Mouse (Mus musculus) limb, embryonic 13.5 days (tissue): ENCODE results near the gene Gm9817. TPM values are rescaled to one million over a fixed set of nuclear protein-coding genes. Genes with fewer than 3 reads are reported as not detected.

Experiments
- ATAC-seq: fragments of 200-750 bp; cut with Nextera tagmentation; 2 replicates; pipeline ENCODE4 v1.8.0; 2017; ENCODE audit warnings: low read depth, moderate number of reproducible peaks, moderate TSS enrichment; ENCODE audit not compliant: low FRiP score
- H3K27ac ChIP-seq: fragments of 300-500 bp; sonication (generic); 2 replicates; pipeline ENCODE4 v1.5.1; 2015; ENCODE audit warnings: inconsistent platforms, mild to moderate bottlenecking, moderate library complexity
- H3K27me3 ChIP-seq: fragments of 300-500 bp; sonication (generic); 2 replicates; pipeline ENCODE4 v1.6.1; 2015; ENCODE audit warnings: mild to moderate bottlenecking, inconsistent platforms
- H3K36me3 ChIP-seq: fragments of 300-500 bp; sonication (generic); 2 replicates; pipeline ENCODE4 v1.6.1; 2015; ENCODE audit warnings: inconsistent platforms, mild to moderate bottlenecking, moderate library complexity
- H3K4me1 ChIP-seq: fragments of 300-500 bp; sonication (generic); 2 replicates; pipeline ENCODE4 v1.6.1; 2015; ENCODE audit warnings: inconsistent platforms
- H3K4me2 ChIP-seq: fragments of 300-500 bp; sonication (generic); replicated peaks from 2 replicates; pipeline ENCODE4 v1.6.1; 2015; ENCODE audit warnings: inconsistent platforms, mild to moderate bottlenecking, moderate library complexity
- H3K4me3 ChIP-seq: fragments of 300-500 bp; sonication (generic); 2 replicates; pipeline ENCODE4 v1.5.1; 2015; ENCODE audit warnings: moderate library complexity, mild to moderate bottlenecking, inconsistent platforms
- H3K9ac ChIP-seq: fragments of 300-500 bp; sonication (generic); 2 replicates; pipeline ENCODE4 v1.6.1; 2015; ENCODE audit warnings: mild to moderate bottlenecking, inconsistent platforms
- H3K9me3 ChIP-seq: fragments of 300-500 bp; sonication (generic); 2 replicates; pipeline ENCODE4 v1.6.1; 2016; ENCODE audit warnings: inconsistent platforms
- WGBS: fragments of 180-500 bp; shearing (Covaris S2); methylation state at CpG from one replicate; pipeline ENCODE4 v1.1.7; 2015; 5-methylcytosine and 5-hydroxymethylcytosine counted together
- polyA plus RNA-seq: library from polyadenylated mRNA; unstranded; fragments of >200 nt; fragmentation: Nextera tagmentation; extraction: Ambion mirVana; gene quantifications from 2 replicates; pipeline ENCODE4 v1.2.1, GENCODE M21; 2015

Gene Gm9817
- polyA plus RNA-seq, 1 experiment from 2014 or later: not detected

GRCm38 (mm10) chr13:45052805-45053204 is 25.7 kb upstream of the Gm9817 start:
- ATAC-seq: no peak
- Histone ChIP-seq H3K36me3 (no peaks in the 10 kb centered on the region), H3K4me2 (no peak overlapping the region), H3K27me3 (0 out of 2 replicates have a peak, but pooled peaks cover 4% of the 10 kb centered on the region), H3K9ac (no peak overlapping the region), H3K4me3 (no peak overlapping the region), H3K4me1 (peaks cover 4% of the 10 kb centered on the region; the same call in 1 of the 2 replicates), H3K9me3 (no peaks in the 10 kb centered on the region), H3K27ac (no peak overlapping the region)
- 73% methylated on average over 7 of the region's 7 CpGs for WGBS

GRCm38 (mm10) chr13:45053843-45054242 is 24.6 kb upstream of the Gm9817 start:
- no peaks in the 10 kb centered on the region for H3K9me3 ChIP-seq
- H3K27ac ChIP-seq: no peak overlapping the region
- no peak overlapping the region for H3K9ac ChIP-seq
- H3K4me3 ChIP-seq: no peak overlapping the region
- 85% methylated on average over 3 of the region's 3 CpGs for WGBS
- H3K4me2 ChIP-seq: no peak overlapping the region
- peaks cover 4% of the 10 kb centered on the region; the same call in 1 of the 2 replicates for H3K4me1 ChIP-seq
- no peak for ATAC-seq
- H3K36me3 ChIP-seq: no peaks in the 10 kb centered on the region
- H3K27me3 ChIP-seq: 0 out of 2 replicates have a peak, but pooled peaks cover 4% of the 10 kb centered on the region

DNA sequence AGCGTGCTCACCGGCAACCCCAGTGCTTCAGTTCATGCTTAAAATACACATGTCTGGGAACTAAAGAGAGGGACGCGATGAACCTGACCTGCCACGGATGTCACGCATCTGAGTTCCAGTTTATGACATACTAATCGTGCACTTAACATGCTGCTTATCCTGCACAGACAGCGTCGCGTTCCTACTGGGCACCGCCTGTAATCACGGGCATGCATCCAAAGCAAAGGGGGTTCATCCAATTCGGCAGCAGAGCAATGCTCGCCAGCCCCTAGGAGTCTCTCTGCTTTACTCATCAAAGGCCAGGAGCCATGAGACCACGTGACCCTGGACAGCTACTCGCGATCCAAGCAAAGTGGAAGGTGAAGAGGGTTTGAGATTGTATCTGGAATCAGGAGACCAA is 19.3 kb upstream of the Gm9817 start:
- Histone ChIP-seq H3K27ac (no peak overlapping the region), H3K9ac (no peak overlapping the region), H3K27me3 (0 out of 2 replicates have a peak, but pooled peaks cover 4% of the 10 kb centered on the region), H3K4me2 (no peak overlapping the region), H3K9me3 (no peaks in the 10 kb centered on the region), H3K36me3 (no peaks in the 10 kb centered on the region), H3K4me1 (peaks cover 2% of the 10 kb centered on the region; the same call in 1 of the 2 replicates), H3K4me3 (no peak overlapping the region)
- ATAC-seq: no peak
- 89% methylated on average over 17 of the region's 17 CpGs for WGBS

DNA sequence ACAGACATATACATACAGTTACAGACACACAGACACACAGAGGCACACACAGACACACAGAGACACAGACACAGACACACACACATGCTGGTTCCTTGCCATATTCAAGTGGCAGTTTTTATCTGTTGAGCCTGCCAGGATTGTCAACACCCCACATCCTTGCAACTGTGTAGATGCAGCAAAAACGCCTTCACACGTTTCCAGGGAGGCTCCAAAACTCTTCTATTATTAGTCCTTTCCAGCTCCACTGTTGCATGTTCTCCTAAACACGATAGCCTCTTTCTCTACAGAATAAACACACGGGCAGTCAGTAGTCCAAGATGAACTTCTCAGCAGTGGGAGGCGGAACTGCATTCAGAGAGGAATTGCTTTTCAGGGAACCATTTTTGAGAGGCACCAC is 15.3 kb upstream of the Gm9817 start:
- Histone ChIP-seq H3K4me2 (no peak overlapping the region), H3K4me1 (no peaks in the 10 kb centered on the region), H3K9ac (no peak overlapping the region), H3K27ac (no peak overlapping the region), H3K9me3 (no peaks in the 10 kb centered on the region), H3K4me3 (no peak overlapping the region), H3K27me3 (no peaks in the 10 kb centered on the region), H3K36me3 (no peaks in the 10 kb centered on the region)
- WGBS: 75% methylated on average over 5 of the region's 5 CpGs
- ATAC-seq: no peak

- no peak for ATAC-seq
- Histone ChIP-seq H3K9ac (no peak overlapping the region), H3K36me3 (no peaks in the 10 kb centered on the region), H3K4me2 (no peak overlapping the region), H3K27me3 (no peaks in the 10 kb centered on the region), H3K4me1 (no peaks in the 10 kb centered on the region), H3K27ac (no peak overlapping the region), H3K4me3 (no peak overlapping the region), H3K9me3 (no peaks in the 10 kb centered on the region)
- 91% methylated on average over 4 of the region's 4 CpGs for WGBS
These were observed 13.5 kb upstream of the Gm9817 start for GRCm38 (mm10) chr13:45064951-45065350.

GRCm38 (mm10) chr13:45070366-45070765 is 8.1 kb upstream of the Gm9817 start:
- Histone ChIP-seq H3K36me3 (no peaks in the 10 kb centered on the region), H3K4me3 (no peak overlapping the region), H3K27ac (no peak overlapping the region), H3K4me2 (no peak overlapping the region), H3K9ac (no peak overlapping the region), H3K9me3 (no peaks in the 10 kb centered on the region), H3K4me1 (no peaks in the 10 kb centered on the region), H3K27me3 (no peaks in the 10 kb centered on the region)
- ATAC-seq: no peak
- 87% methylated on average over 6 of the region's 6 CpGs for WGBS

GRCm38 (mm10) chr13:45075012-45075411 is 3.5 kb upstream of the Gm9817 start:
- H3K27ac ChIP-seq: no peak overlapping the region
- ATAC-seq: no peak

DNA sequence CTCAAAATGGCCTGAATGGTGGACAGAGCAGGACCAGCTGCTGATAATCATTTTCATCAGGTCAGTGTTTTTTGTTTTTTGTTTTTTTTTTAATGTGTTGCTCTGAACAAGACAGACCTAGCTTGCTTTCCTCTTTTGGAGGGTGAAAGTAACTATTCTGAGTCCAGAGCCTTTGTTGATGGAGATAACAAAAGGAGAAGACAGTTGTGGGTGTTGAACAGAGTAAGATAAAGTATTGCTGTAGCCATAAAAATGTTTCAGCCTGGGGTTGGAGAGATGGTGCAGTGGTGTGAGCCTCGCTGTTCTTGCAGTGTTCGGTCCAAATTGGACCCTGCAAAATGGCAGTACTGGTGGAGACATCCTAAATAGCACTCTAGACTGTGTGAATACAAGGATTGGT is 2.8 kb upstream of the Gm9817 start:
- peaks cover 13% of the 10 kb centered on the region for H3K27me3 ChIP-seq
- no peak overlapping the region for H3K4me3 ChIP-seq
- no peak for ATAC-seq
- H3K4me2 ChIP-seq: no peak overlapping the region
- H3K9me3 ChIP-seq: peaks cover 5% of the 10 kb centered on the region; the same call in 1 of the 2 replicates
- no peaks in the 10 kb centered on the region for H3K4me1 ChIP-seq
- H3K27ac ChIP-seq: no peak overlapping the region
- WGBS: 93% methylated on average over 2 of the region's 2 CpGs
- H3K36me3 ChIP-seq: no peaks in the 10 kb centered on the region
- H3K9ac ChIP-seq: no peak overlapping the region

More at GRCm38 (mm10) chr13:45075012-45075411, 3.5 kb upstream of the Gm9817 start:
- Histone ChIP-seq H3K9me3 (no peaks in the 10 kb centered on the region), H3K4me3 (no peak overlapping the region), H3K4me2 (no peak overlapping the region), H3K4me1 (no peaks in the 10 kb centered on the region), H3K36me3 (no peaks in the 10 kb centered on the region), H3K27me3 (peaks cover 13% of the 10 kb centered on the region), H3K9ac (no peak overlapping the region)

- H3K9me3 ChIP-seq: peaks cover 11% of the 10 kb centered on the region; the same call in 1 of the 2 replicates
- no peak for ATAC-seq
- no peak overlapping the region for H3K27ac ChIP-seq
- H3K9ac ChIP-seq: no peak overlapping the region
- H3K36me3 ChIP-seq: no peaks in the 10 kb centered on the region
- H3K4me2 ChIP-seq: no peak overlapping the region
- no peaks in the 10 kb centered on the region for H3K4me1 ChIP-seq
- no peak overlapping the region for H3K4me3 ChIP-seq
- H3K27me3 ChIP-seq: peaks cover 13% of the 10 kb centered on the region
- WGBS: 95% methylated on average over 3 of the region's 3 CpGs
These were observed 2.3 kb downstream of the Gm9817 start for GRCm38 (mm10) chr13:45080771-45081170.

- peaks cover 8% of the 10 kb centered on the region for H3K27me3 ChIP-seq
- H3K4me3 ChIP-seq: no peak overlapping the region
- WGBS: 10% methylated on average over 5 of the region's 5 CpGs
- H3K9me3 ChIP-seq: peaks cover 11% of the 10 kb centered on the region; the same call in 1 of the 2 replicates
- H3K4me2 ChIP-seq: no peak overlapping the region
- H3K27ac ChIP-seq: no peak overlapping the region
- H3K4me1 ChIP-seq: peaks cover under 1% of the 10 kb centered on the region
- no peaks in the 10 kb centered on the region for H3K36me3 ChIP-seq
- H3K9ac ChIP-seq: no peak overlapping the region
- ATAC-seq: no peak
These were observed 5.2 kb downstream of the Gm9817 start for GRCm38 (mm10) chr13:45083696-45084095.

- no peak for ATAC-seq
- Histone ChIP-seq H3K4me3 (no peak overlapping the region), H3K9ac (no peak overlapping the region), H3K27ac (no peak overlapping the region), H3K36me3 (no peaks in the 10 kb centered on the region), H3K4me1 (peaks cover 17% of the 10 kb centered on the region), H3K4me2 (no peak overlapping the region), H3K27me3 (peaks cover 6% of the 10 kb centered on the region), H3K9me3 (no peaks in the 10 kb centered on the region)
- WGBS: 11% methylated on average over 2 of the region's 2 CpGs
These were observed 10.3 kb downstream of the Gm9817 start for GRCm38 (mm10) chr13:45088796-45089221.

DNA sequence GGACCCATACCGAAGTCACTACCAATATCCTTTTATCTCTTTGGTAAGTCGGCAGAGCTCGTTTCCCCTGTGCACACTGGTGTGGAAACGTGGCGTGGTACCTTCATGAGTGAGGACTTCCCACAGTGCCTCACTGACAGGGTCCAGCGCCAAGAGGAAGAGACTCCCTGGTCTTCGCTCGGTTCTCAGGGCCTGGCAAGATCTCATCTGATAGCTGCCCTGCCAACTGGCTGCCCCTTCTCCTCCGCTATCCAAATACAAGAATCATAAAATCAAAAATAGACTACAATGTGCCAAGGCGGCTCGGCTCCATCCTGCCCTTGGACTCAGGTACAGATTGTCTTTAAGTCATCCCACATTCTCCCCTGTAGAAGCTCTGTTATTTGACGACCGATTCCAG is 11.4 kb downstream of the Gm9817 start:
- no peak overlapping the region for H3K27ac ChIP-seq
- H3K4me2 ChIP-seq: no peak overlapping the region
- no peak for ATAC-seq
- H3K4me3 ChIP-seq: no peak overlapping the region
- no peaks in the 10 kb centered on the region for H3K36me3 ChIP-seq
- 51% methylated on average over 13 of the region's 13 CpGs for WGBS
- H3K27me3 ChIP-seq: peaks cover 6% of the 10 kb centered on the region
- no peak overlapping the region for H3K9ac ChIP-seq
- H3K9me3 ChIP-seq: no peaks in the 10 kb centered on the region
- H3K4me1 ChIP-seq: peaks cover 17% of the 10 kb centered on the region

- 83% methylated on average over 4 of the region's 4 CpGs for WGBS
- no peak overlapping the region for H3K27ac ChIP-seq
- no peak overlapping the region for H3K4me3 ChIP-seq
- ATAC-seq: no peak
- no peak overlapping the region for H3K4me2 ChIP-seq
- peaks cover 17% of the 10 kb centered on the region for H3K4me1 ChIP-seq
- no peaks in the 10 kb centered on the region for H3K9me3 ChIP-seq
- no peak overlapping the region for H3K9ac ChIP-seq
- H3K36me3 ChIP-seq: no peaks in the 10 kb centered on the region
- peaks cover 6% of the 10 kb centered on the region for H3K27me3 ChIP-seq
These were observed 14.3 kb downstream of the Gm9817 start for GRCm38 (mm10) chr13:45092816-45093215.
